Mouse (Mus musculus): ENCODE data around the gene 5330417C22Rik.
A peak's percentile ranks its signal among the peaks of the same experiment; 100 is the strongest.

Gene 5330417C22Rik

GRCm38 (mm10) chr3:108466425-108466824, 69.9 kb downstream of the 5330417C22Rik start:
- peak; percentile 37 for DNase-seq (ENCODE audit: low spot score)

- DNase-seq (ENCODE audit: low spot score) = no peak
Measured at GRCm38 (mm10) chr3:108458866-108459265, 77.5 kb downstream of the 5330417C22Rik start.

GRCm38 (mm10) chr3:108458380-108458779, 78.0 kb downstream of the 5330417C22Rik start:
- no peak for DNase-seq (ENCODE audit: low spot score)

- no peak for DNase-seq (ENCODE audit: low spot score)
Measured at GRCm38 (mm10) chr3:108454172-108454571, 82.2 kb downstream of the 5330417C22Rik start.

- DNase-seq (ENCODE audit: low spot score) = no peak
Measured at GRCm38 (mm10) chr3:108451969-108452368, 84.4 kb downstream of the 5330417C22Rik start.

- DNase-seq (ENCODE audit: low spot score) = no peak
Measured at GRCm38 (mm10) chr3:108445366-108445705, 91.0 kb downstream of the 5330417C22Rik start.

DNA sequence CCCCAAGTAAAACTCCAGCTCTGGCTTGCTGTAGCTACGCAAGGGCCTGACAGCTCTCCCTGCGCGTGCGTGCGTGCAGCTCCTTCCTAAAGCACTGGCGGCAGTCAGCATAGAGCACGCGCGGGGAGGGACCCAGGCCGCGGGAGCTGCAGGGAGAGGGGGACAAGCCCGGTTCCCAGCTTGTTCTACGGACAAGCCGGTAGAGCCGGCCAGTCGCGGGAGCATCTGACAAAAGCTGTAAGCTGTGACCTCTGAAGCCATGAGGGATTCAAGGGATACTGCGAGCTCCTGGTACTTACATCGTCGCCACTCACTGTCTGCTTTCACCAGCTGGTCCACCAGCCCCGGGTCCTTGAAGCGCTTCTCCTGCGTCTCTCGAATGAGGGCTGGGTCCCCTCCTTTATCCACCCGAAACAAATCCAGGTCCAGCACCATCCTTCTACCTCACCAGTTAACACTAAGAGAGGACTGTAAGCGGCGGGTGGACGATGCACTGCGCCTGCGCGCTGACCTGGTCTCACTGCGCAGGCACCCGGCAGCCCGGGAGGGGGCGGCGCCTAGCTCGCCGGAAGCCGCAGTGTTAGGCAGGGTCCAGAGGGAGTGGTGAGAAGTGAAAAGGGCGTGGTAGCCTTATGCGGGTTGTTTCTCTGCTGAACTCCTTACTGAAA, 91.5 kb downstream of the 5330417C22Rik start, which contains the start of gene Sars:
Gene Sars, minus strand, starts transcription at position 512 of the 668 bp plus-strand sequence.
- peak; percentile 96 for DNase-seq (ENCODE audit: low spot score)

GRCm38 (mm10) chr3:108444029-108444428, 92.3 kb downstream of the 5330417C22Rik start:
- DNase-seq (ENCODE audit: low spot score) = peak; percentile 42

- DNase-seq (ENCODE audit: low spot score) = no peak
Measured at GRCm38 (mm10) chr3:108436380-108436714, 100.0 kb downstream of the 5330417C22Rik start.

GRCm38 (mm10) chr3:108435701-108436379, 100.5 kb downstream of the 5330417C22Rik start:
- DNase-seq (ENCODE audit: low spot score) = no peak

- DNase-seq (ENCODE audit: low spot score) = no peak
Measured at GRCm38 (mm10) chr3:108433881-108434495, 102.3 kb downstream of the 5330417C22Rik start.

- DNase-seq (ENCODE audit: low spot score) = peak; percentile 86
Measured at GRCm38 (mm10) chr3:108433188-108433880, 103.0 kb downstream of the 5330417C22Rik start.

GRCm38 (mm10) chr3:108432542-108433187, 103.7 kb downstream of the 5330417C22Rik start:
- DNase-seq (ENCODE audit: low spot score) = peak; percentile 81

GRCm38 (mm10) chr3:108425624-108426018, 110.7 kb downstream of the 5330417C22Rik start:
- DNase-seq (ENCODE audit: low spot score) = no peak

DNA sequence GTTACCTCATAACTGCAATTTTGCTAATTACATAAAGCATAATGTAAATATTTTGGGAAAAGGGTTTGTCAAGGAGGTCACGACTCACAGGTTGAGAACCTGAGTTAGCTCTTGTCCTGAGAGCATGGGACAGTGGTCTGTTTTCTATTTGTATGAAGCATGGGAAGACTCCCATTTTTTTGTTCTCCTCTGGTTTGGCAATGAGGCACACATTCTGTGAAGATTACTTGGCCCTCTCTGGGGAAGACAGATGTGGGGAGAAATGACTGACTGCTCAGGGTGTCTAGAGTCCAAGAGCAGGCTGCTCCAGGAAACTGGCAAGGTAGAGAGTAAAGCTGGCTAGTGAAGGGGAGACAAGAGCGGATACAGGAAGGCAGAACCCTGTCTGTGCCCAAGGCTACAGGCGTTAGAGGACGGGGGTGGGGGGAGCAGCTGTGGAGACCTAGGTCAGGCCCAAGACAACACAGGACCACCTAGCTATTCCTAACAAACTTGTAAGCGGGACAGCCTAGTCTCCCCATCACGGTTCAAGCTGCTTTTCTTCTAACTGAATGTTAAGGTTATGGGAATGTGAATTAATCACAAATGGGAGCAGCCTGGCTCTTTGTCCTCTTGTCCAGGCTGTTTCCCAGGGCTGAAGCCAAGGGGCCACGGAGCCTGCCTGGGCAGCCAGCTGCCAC, 111.3 kb downstream of the 5330417C22Rik start:
- no peak for DNase-seq (ENCODE audit: low spot score)

- DNase-seq (ENCODE audit: low spot score) = peak; percentile 53
Measured at GRCm38 (mm10) chr3:108423844-108424801, 112.2 kb downstream of the 5330417C22Rik start.

GRCm38 (mm10) chr3:108423006-108423405, 113.3 kb downstream of the 5330417C22Rik start:
- DNase-seq (ENCODE audit: low spot score) = no peak

GRCm38 (mm10) chr3:108415831-108416223, 120.5 kb downstream of the 5330417C22Rik start:
- DNase-seq (ENCODE audit: low spot score) = peak; percentile 92

DNA sequence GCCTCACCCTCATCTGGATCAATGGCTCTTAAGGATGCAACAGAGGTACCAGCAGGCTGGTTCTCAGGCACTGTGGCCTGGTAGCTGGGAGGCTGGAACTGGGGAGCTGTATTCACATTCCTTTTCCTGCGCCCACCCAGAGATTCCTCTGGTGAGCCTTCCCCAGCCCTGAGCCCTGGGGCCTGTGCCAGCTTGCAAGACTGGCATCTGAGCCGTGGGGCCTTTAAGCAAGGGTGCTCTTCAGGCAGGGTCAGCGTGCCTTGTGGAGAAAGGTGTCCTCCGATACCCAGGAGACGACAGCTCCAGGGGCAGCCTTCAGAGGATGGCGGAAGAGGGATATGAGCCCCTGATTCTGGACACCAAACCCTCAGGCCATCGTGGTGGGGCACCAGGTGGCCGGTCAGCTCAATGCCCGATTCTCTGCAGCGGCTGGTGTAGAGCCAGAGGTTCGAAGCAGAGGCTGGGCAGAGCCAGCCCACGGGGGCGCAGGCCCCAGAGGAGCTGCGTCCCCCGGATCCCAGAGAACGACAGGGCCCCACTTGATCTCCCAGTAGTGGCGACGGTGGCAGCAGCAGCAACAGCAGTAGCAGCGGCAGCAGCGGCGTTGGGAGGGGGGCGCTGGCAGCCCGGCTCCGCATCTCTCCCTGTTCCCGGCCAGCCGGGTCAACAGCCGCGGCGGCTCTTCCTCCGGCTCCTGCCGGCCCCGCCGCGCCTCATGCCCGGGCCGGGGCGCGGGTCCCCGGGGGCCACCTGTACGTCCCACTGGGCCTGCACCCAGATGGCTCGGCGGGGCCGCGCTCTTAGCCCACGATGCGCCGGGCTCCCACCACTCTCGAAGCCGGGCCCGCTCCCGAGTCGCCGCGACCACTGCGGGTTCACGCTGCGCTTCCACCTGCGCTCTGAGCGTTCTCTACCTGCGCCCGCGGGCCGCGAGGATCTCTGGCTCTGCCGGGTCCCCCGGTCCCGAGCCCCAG, 121.2 kb downstream of the 5330417C22Rik start, which contains the start of gene Celsr2:
Gene Celsr2, minus strand, starts transcription at position 696 of the 974 bp plus-strand sequence.
- peak; percentile 66 for DNase-seq (ENCODE audit: low spot score)
